Mouse (Mus musculus) midbrain, embryonic 10.5 days (tissue): ENCODE results near the gene Rsph6a. TPM values are rescaled to one million over a fixed set of nuclear protein-coding genes. Genes with fewer than 3 reads are reported as not detected.

Source experiments
- DNase-seq: peaks from one replicate; pipeline ENCODE4 v3.0.0-alpha.2; 2017; ENCODE audit warnings: low spot score
- H3K27ac ChIP-seq: fragments of 300-500 bp; sonication (generic); replicated peaks from 2 replicates; pipeline ENCODE4 v1.5.1; 2016; ENCODE audit warnings: mild to moderate bottlenecking
- H3K27me3 ChIP-seq: fragments of 300-500 bp; sonication (generic); 2 replicates; pipeline ENCODE4 v1.6.1; 2016; ENCODE audit warnings: low read depth, mild to moderate bottlenecking; ENCODE audit not compliant: poor library complexity, severe bottlenecking
- H3K36me3 ChIP-seq: fragments of 300-500 bp; sonication (generic); 2 replicates; pipeline ENCODE4 v1.6.1; 2016; ENCODE audit warnings: mild to moderate bottlenecking, moderate library complexity
- H3K4me1 ChIP-seq: fragments of 300-500 bp; sonication (generic); 2 replicates; pipeline ENCODE4 v1.6.1; 2016
- H3K4me3 ChIP-seq: fragments of 300-500 bp; sonication (generic); 2 replicates; pipeline ENCODE4 v1.5.1; 2016; ENCODE audit warnings: mild to moderate bottlenecking, moderate library complexity
- H3K9me3 ChIP-seq: fragments of 300-500 bp; sonication (generic); replicated peaks from 2 replicates; pipeline ENCODE4 v1.6.1; 2016; ENCODE audit warnings: mild to moderate bottlenecking
- WGBS: fragments of 180-500 bp; shearing (Covaris S2); methylation state at CpG from one replicate; pipeline ENCODE4 v1.1.7; 2016; 5-methylcytosine and 5-hydroxymethylcytosine counted together
- polyA plus RNA-seq: library from polyadenylated mRNA; unstranded; fragments of >200 nt; fragmentation: Nextera tagmentation; extraction: Ambion mirVana; gene quantifications from 2 replicates; pipeline ENCODE4 v1.2.1, GENCODE M21; 2016

The Rsph6a gene
- polyA plus RNA-seq, 1 experiment from 2014 or later, result not detected

GRCm38 (mm10) chr7:19022189-19022958 is 32.1 kb upstream of the Rsph6a start:
- peaks cover 27% of the 10 kb centered on the region for H3K4me1 ChIP-seq
- no peak for DNase-seq
- H3K9me3 ChIP-seq, result no peaks in the 10 kb centered on the region
- H3K27me3 ChIP-seq, result peaks cover 40% of the 10 kb centered on the region
- H3K27ac ChIP-seq, result no peak overlapping the region
- H3K4me3 ChIP-seq, result no peak overlapping the region
- 67% methylated on average over 18 of the region's 18 CpGs for WGBS
- no peaks in the 10 kb centered on the region for H3K36me3 ChIP-seq

DNA sequence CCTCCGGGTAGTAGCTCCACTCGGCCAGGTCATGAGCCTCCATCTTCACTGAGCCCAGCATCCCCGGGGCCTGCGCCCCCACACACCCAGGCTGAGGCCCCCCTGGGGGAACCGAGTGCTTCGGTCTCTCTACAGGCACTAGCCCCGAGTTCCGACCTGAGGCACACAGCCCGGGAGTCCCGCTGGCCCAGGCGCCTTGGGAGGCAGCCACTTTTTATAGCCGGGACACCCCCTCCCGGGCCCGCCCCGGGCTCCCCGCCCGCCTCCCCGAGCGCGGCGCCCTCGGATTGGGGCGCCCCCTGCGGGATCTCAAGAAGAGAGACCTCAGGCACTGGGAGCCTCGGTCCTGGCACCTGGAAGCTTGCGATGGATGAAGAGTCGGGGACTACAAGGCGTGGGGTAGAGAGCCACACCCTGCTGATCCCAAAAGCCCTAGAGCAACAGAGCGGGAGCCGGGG is 31.1 kb upstream of the Rsph6a start, which contains the start of gene Foxa3:
Foxa3 (minus strand) TSS at position 182 of the 458 bp plus-strand sequence.
- Histone ChIP-seq H3K9me3 (no peaks in the 10 kb centered on the region), H3K27ac (peak within 1 kb of the TSS; percentile 92), H3K36me3 (peaks cover 4% of the 10 kb centered on the region; the same call in 1 of the 2 replicates), H3K27me3 (peaks cover 40% of the 10 kb centered on the region), H3K4me3 (peak within 1 kb of the TSS; percentile 78), H3K4me1 (peaks cover 27% of the 10 kb centered on the region)
- WGBS, result 5% methylated on average over 30 of the region's 30 CpGs
- DNase-seq, result no peak

- H3K27ac ChIP-seq, result peak within 1 kb of the TSS; percentile 92
- DNase-seq, result peak; percentile 94
- WGBS, result under 1% methylated on average over 50 of the region's 50 CpGs
Observed at GRCm38 (mm10) chr7:19024096-19024506, 30.4 kb upstream of the Rsph6a start, which contains the start of gene Sympk. Sympk (plus strand) TSS chr7:19024377.

DNA sequence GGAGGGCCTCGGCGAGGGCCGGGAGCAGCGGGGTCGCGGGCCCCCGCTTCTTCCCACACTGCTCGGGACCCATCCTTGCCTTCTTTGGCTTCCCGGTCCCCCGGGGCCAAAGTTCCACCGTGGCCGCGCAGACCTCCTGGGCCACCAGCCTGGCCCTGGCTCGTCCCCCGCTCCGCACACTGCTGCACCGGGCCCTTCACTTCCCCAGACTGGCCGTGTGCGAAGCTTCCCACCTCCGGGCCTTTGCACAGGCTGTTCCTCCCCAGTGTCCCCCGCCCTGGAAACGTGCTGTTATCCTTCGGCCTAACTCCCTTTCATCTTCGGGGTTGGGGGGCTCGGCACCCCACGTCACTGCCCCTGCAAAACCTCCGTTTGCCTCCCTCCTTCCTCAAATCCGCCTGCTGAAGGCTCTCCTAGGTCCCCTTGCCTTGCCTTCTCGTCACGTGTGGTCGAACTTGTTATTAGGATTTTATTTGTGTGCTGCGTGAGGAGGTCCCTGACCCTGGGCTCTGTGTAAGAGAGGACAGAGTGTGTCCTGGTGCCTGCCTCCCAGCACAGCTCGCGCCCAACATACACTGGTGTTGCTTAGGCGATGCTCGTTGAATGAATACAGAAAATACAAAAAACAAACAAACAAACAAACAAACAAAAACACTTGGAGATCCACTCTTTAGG is 29.8 kb upstream of the Rsph6a start:
- Histone ChIP-seq H3K9me3 (no peaks in the 10 kb centered on the region), H3K27me3 (peaks cover 40% of the 10 kb centered on the region), H3K36me3 (peaks cover 18% of the 10 kb centered on the region), H3K27ac (peak overlapping the region; percentile 92), H3K4me3 (peak overlapping the region; percentile 78), H3K4me1 (peaks cover 27% of the 10 kb centered on the region)
- no peak for DNase-seq
- WGBS, result 2% methylated on average over 36 of the region's 36 CpGs

More at GRCm38 (mm10) chr7:19024096-19024506, 30.4 kb upstream of the Rsph6a start, which contains the start of gene Sympk:
- Histone ChIP-seq H3K9me3 (no peaks in the 10 kb centered on the region), H3K36me3 (peaks cover 11% of the 10 kb centered on the region), H3K4me1 (peaks cover 27% of the 10 kb centered on the region), H3K4me3 (peak within 1 kb of the TSS; percentile 78), H3K27me3 (peaks cover 40% of the 10 kb centered on the region)

GRCm38 (mm10) chr7:19028067-19028466 is 26.4 kb upstream of the Rsph6a start:
- no peaks in the 10 kb centered on the region for H3K9me3 ChIP-seq
- peaks cover 35% of the 10 kb centered on the region for H3K4me1 ChIP-seq
- H3K27me3 ChIP-seq, result peaks cover 9% of the 10 kb centered on the region

DNA sequence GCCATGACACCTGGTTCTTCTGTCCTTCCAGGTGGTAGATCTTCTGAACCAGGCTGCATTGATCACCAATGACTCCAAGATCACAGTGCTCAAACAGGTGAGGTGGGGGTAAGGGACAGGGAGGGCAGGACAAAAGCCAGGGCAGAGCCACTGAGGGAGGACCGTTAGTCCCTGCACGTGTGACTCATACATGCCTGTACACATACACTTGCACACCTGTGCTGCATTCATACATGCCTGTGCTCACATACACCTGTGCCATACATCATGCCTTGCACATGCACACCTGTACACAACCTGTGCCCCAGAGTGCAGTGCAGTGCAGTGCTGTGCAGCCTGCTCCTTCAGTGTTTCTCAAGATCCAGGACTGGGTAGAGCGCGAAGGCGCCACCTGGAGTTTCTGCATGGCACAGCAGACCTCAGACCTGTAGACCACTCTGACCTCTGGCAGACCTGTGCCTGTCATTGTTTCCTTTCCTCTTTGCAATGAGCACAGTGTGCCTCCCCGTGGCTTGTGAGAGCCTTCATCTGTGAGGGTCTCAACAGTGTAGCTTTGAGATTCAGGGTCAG is 25.3 kb upstream of the Rsph6a start:
- peaks cover 62% of the 10 kb centered on the region for H3K36me3 ChIP-seq
- peak; percentile 57 for DNase-seq
- peaks cover 27% of the 10 kb centered on the region for H3K4me1 ChIP-seq
- no peaks in the 10 kb centered on the region for H3K9me3 ChIP-seq
- no peaks in the 10 kb centered on the region for H3K27me3 ChIP-seq
- H3K4me3 ChIP-seq, result no peak overlapping the region
- WGBS, result 63% methylated on average over 6 of the region's 6 CpGs
- H3K27ac ChIP-seq, result no peak overlapping the region

More at GRCm38 (mm10) chr7:19028067-19028466, 26.4 kb upstream of the Rsph6a start:
- no peak overlapping the region for H3K4me3 ChIP-seq
- DNase-seq, result no peak
- no peak overlapping the region for H3K27ac ChIP-seq
- H3K36me3 ChIP-seq, result peaks cover 50% of the 10 kb centered on the region

GRCm38 (mm10) chr7:19031641-19032040 is 22.8 kb upstream of the Rsph6a start:
- Histone ChIP-seq H3K27ac (no peak overlapping the region), H3K4me3 (no peak overlapping the region), H3K27me3 (no peaks in the 10 kb centered on the region), H3K9me3 (no peaks in the 10 kb centered on the region), H3K4me1 (peaks cover 8% of the 10 kb centered on the region), H3K36me3 (peaks cover 86% of the 10 kb centered on the region)
- 44% methylated on average over 4 of the region's 4 CpGs for WGBS
- DNase-seq, result peak; percentile 45

- peaks cover 99% of the 10 kb centered on the region for H3K36me3 ChIP-seq
- no peak overlapping the region for H3K4me3 ChIP-seq
- no peaks in the 10 kb centered on the region for H3K27me3 ChIP-seq
- WGBS, result 99% methylated on average over 6 of the region's 6 CpGs
- no peaks in the 10 kb centered on the region for H3K4me1 ChIP-seq
- no peaks in the 10 kb centered on the region for H3K9me3 ChIP-seq
- DNase-seq, result no peak
- H3K27ac ChIP-seq, result no peak overlapping the region
Observed at GRCm38 (mm10) chr7:19044616-19045015, 9.9 kb upstream of the Rsph6a start.

DNA sequence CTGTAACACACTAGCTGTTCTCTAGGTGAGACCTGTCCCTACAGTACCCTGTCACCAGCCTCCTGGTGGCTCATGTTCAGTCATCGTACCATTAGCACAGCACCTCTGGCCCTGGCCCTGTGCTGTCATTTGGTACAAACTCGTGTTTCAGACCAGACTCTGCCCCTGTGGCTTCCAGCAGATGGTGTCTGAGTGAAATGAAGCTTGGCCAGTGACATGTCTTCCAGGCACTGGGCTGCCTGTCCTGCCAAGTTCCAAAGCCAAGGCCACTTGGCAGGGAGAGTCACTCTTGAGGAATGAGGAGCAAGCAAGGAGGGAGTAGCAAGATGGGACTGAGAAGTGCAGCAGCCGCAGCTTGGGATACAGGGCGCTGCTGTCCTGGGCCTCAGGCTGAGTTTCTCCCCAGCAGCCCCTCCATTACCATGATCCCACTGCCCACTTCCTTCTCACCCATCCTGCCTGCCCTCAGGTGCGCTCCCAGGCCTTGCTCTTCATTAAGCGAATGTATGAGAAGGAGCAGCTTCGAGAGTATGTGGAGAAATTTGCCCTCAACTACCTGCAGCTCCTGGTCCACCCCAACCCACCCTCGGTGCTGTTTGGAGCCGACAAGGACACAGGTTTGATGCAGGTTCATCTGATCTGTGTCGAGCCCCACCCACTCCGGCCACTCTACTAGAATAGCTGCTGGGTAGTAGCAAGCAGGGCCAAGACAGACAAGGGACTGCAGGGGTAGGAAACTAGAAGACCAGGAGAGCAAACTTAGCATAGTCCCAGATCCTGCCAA is 8.0 kb upstream of the Rsph6a start:
- no peaks in the 10 kb centered on the region for H3K9me3 ChIP-seq
- H3K4me1 ChIP-seq, result no peaks in the 10 kb centered on the region
- no peaks in the 10 kb centered on the region for H3K27me3 ChIP-seq
- peaks cover 99% of the 10 kb centered on the region for H3K36me3 ChIP-seq
- DNase-seq, result no peak
- 93% methylated on average over 11 of the region's 11 CpGs for WGBS
- H3K27ac ChIP-seq, result no peak overlapping the region
- no peak overlapping the region for H3K4me3 ChIP-seq

DNA sequence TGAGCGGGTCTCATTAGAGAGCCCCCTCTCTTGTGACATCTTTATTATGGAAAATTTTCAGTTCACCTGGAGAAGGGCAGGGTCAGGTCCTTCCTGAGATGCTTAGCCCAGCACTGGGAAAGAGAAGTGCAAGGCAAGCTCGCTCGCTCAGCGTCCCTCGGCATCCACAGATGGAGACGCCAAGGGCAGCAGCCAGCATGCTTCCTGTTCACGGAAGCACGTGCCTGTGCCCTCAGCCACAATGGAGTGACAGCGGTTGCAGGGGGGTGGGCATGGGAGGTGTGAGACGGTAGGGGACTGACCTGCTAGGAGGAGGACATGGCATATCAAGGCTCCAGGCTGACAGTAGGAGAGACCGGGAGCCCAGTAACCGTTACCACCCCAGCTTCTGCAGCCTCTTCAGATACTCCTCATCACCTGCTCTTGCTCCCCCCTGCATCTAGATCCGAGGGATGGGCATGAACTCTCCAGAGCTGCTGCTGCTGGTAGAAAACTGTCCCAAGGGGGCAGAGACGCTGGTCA is 6.4 kb upstream of the Rsph6a start:
- 91% methylated on average over 14 of the region's 14 CpGs for WGBS
- no peak overlapping the region for H3K4me3 ChIP-seq
- H3K27ac ChIP-seq, result no peak overlapping the region
- H3K36me3 ChIP-seq, result peaks cover 98% of the 10 kb centered on the region
- no peaks in the 10 kb centered on the region for H3K4me1 ChIP-seq
- no peak for DNase-seq
- H3K27me3 ChIP-seq, result no peaks in the 10 kb centered on the region
- H3K9me3 ChIP-seq, result no peaks in the 10 kb centered on the region

DNA sequence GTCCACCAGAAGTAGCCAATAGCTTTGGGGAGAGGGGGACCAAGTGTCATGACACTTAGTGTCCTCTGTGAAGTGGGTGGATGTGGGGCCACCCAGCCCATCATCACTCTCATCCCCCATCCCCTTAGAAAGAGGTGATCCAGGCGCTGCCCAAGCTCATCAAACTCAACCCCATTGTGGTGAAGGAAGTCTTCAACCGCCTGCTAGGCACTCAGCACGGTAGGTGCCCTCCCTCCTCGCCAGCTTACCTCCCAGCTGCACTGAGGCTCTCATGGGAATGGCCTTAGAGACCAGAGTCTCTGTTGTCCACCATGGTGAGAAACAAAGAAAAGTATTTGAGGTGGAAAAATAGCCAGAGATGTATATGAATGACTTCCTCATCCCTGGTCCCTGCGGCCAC is 5.2 kb upstream of the Rsph6a start:
- no peak for DNase-seq
- Histone ChIP-seq H3K4me3 (no peak overlapping the region), H3K4me1 (peaks cover 7% of the 10 kb centered on the region), H3K36me3 (peaks cover 99% of the 10 kb centered on the region), H3K9me3 (no peaks in the 10 kb centered on the region), H3K27me3 (no peaks in the 10 kb centered on the region), H3K27ac (no peak overlapping the region)
- 91% methylated on average over 5 of the region's 5 CpGs for WGBS

- Histone ChIP-seq H3K4me1 (peaks cover 16% of the 10 kb centered on the region), H3K9me3 (no peaks in the 10 kb centered on the region), H3K27me3 (no peaks in the 10 kb centered on the region), H3K27ac (no peak overlapping the region), H3K36me3 (peaks cover 98% of the 10 kb centered on the region), H3K4me3 (no peak overlapping the region)
- DNase-seq, result no peak
- WGBS, result 90% methylated on average over 8 of the region's 8 CpGs
Observed at GRCm38 (mm10) chr7:19050172-19050571, 4.3 kb upstream of the Rsph6a start.
